Mouse (Mus musculus): ENCODE data around the gene Gm38431.
"Not testable (repeated sequence)": the region's sequence is repeated elsewhere in the genome, so short reads cannot be mapped to it uniquely, and the experiment has no call there.

Gm38431 gene

GRCm38 (mm10) chr9:21104814-21105213, 13.0 kb upstream of the Gm38431 start:
- DNase-seq, result no peak

- no peak for DNase-seq
These were observed 10.3 kb upstream of the Gm38431 start for GRCm38 (mm10) chr9:21102076-21102475.

DNA sequence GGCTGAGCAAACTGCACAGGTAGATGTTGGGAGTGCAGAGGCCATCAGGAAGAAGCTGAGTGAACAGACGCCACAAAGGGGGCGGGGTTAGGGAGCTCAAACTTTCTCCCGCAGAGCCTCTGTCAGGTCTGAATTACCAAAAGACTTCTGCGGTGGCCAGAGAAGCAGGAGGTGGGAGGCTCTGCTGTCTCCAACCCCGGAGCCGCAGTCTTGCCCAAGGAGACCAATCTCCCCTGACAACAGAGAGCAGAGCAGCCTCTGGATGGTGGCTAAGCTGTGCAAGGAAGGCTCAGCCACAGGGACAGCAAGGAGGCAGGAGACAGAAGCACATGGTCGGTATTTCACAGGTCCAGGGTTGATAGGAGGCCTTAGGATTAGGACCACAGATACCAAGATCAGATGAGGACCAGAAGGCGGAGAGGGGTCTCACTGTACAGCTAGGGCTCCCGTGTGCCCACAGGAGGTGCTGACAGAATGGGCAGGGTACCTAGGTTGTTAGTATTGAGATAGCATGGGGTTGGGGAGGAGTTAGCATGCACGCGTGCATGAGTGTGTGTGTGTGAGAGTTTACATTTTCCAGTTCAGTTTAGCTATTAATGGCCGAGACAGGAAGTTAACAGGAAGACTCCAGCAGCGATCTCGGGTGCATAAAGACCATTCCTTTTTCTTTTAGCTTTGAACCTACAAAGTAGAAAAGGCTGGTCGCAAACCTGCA, 8.8 kb upstream of the Gm38431 start:
- no peak for DNase-seq

DNA sequence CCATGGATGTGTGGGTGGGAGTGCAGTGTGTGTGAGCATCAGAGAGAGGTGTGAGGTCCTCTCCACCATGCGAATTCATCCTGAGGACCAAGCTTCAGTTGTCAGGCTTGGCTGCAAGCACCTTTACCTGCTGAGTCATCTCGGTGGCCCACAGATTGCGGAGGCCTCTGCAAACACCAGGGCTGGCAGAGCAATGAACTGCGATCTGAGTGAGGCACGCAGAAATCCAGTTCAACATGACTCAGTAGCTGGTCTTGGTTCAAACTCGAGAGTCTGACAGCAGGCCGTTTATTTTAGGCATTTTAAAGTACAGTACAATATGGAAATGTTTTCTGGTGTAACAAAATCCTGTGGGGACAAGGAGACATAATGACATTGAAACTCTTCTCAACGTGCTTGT, 6.0 kb upstream of the Gm38431 start:
- no peak for DNase-seq

- DNase-seq, result no peak
These were observed 4.2 kb upstream of the Gm38431 start for GRCm38 (mm10) chr9:21095958-21096357.

DNA sequence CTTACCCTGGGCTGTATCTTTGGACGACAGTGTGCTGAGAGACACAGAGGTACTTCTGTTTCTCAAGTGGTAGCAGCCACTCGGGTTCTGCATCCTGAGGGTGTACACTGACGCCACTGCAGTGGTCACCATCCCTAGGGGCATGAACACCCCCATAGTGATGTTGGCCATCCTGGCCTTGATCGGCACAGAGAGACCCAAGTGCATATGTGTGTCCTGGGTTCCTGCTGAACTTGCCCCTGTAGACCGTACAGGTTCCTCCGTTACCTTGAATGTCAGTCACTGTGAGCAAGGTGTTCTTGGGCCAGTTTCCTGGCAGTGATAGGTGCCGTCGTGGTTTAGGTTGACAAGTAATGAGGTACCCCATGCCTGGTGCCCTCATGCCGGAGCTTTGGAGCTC, 1.6 kb upstream of the Gm38431 start:
- no peak for DNase-seq

DNA sequence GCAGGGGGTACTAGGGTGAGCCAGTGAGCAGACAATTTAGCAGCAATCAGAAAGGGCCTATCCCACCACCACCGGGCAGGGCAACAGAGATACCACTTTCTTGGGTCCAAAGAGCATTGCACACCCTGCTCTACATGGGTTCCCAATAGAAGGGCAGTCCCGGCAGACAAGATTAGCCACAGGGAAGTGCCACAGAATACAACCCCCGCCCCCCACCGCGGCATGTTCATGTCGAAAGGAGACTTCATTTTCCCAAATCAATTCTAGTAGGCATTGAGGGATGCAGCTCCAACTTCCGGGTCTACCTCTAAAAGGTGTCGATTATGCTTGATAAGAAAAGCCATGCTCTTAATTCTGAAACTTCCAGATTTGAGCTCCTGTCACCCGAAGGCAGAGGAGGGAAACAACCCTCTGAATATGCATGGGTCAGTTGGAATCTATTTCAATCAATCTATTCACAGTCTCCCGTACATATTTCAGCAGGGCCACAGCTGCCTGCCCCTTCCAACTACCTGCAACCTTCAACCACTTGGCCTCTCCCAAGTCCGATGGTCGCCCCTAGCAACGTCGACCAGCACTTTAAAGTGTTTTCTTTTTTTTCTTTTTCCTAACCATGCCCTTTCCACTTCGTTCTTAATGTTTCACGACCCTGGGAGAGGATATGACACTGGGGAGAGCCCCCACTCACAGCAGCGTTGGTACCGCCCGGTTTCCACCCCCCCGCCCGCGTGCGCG, 658 bp downstream of the Gm38431 start:
- DNase-seq, result peak; percentile 32

DNA sequence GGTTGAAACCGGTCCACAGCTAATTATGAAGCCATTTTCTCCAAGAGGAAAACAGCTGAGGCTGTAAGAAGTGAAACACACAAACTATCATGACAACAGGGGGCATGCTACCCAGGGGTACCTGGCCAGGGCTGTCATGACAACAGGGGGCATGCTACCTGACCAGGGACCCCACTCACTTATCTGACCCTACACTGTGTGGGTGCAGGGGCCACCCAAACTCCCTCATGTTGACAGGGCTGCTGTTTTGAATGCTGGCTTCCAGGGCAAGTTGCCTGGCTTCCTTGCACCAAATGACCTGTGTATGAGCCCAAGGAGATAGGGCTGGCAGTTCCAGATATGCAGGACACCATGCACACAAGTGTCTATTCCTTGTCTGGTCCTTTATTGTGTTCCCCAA, 1.3 kb downstream of the Gm38431 start:
- DNase-seq, result no peak

DNA sequence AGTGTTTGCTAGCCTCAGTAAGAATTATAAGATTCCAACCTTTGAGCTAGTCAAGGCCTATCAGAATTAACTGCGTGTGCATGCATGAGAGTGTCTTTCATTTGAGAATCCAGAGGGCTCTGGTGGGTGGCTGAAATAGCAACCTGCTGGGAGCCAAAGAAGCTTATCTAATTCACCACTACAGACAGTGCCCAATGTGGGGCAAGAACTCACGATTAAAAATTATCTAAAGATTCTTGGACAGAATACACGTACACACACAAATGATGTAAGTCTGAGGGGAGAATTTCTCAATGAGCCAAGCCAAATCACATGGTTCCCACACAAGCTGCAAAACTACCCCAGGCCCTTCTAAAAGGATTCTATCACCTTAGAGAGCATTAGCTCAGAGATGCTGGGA, 8.5 kb downstream of the Gm38431 start:
- DNase-seq, result no peak

- DNase-seq, result no peak
These were observed 10.7 kb downstream of the Gm38431 start for GRCm38 (mm10) chr9:21081127-21081526.

GRCm38 (mm10) chr9:21075625-21076024, 16.2 kb downstream of the Gm38431 start:
- DNase-seq, result no peak

DNA sequence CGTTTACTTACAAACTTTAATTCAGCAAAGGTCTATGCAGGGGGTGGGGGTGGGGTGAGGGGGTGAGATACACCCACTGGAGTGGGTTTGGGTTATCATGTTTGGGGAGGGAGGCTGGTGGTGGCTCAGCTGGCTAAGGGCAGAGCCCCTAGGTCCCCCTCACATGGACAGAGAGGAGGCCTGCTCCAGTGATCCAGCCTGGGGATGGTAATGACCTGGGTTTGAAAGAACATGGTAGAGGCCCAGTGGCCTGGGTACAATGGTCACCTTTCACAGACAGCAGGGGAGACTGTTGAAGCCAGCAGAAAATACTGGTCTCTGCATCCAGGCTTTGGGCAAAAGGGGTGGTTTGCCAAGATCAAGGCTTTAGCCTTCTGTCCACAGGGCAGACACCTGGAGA, 17.6 kb downstream of the Gm38431 start:
- no peak for DNase-seq

GRCm38 (mm10) chr9:21073044-21073840, 18.6 kb downstream of the Gm38431 start, which contains the start of the genes Gm49373 and Fdx1l:
Gene Gm49373 (minus strand): TSS chr9:21073096.
Gene Fdx1l (minus strand): TSS chr9:21073614.
- peak; percentile 90 for DNase-seq

- DNase-seq, result no peak
These were observed 19.2 kb downstream of the Gm38431 start for GRCm38 (mm10) chr9:21072641-21073040.

DNA sequence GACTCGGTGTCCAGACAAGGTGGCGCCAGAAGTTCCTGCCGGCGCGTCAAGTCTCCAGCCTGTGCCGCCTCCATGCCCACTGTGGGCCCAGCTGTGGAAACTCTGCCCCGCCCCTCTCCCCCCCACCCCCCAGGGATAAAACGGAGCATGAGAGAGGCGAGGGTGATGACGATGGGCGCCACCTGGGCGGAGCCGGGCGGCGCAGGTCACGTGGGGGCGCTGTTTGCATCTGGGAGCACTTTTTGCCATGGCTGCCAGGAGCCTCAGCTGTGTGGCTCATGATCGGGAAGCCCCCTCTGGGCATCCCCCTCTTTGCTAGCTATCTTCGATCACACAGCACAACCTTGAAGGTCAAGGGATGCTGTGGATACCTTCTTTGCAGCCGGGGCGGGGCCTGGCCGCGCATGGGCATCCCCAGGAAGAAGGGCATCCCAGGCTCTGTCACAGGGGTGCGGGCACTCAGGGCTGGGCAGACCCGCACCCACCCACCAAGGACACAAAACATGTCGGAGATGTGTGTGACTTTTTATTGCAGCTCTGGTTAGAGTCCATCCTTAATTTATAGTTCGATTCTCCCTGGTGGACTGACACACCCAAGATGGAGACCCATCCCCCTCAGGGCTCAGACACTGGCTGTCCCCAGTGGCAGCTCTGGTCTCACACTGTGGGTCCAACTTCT, 24.7 kb downstream of the Gm38431 start, which contains the start of gene Zglp1:
Zglp1 (minus strand) TSS at position 88 of the 679 bp plus-strand sequence.
- no peak for DNase-seq

DNA sequence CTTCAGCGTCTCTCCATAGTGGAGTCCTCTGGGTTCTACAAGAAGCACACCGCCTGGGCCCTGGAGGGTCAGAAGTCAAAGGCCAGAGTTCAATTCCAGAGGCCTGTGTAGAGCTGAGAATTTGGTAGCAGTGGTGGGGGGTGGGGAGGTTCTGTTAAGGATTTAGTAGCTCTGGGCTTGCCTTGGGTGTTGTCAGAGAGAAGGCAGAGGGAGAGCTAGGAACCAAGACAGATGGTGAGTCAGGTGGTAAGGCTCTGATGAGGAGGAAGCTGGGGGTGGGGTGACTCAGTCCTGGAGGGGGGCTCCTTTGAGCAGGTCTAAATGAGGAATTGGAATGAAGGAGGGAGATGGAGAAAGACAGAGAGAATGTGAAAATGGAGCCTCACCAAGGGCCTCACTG, 28.9 kb downstream of the Gm38431 start:
- DNase-seq, result no peak

DNA sequence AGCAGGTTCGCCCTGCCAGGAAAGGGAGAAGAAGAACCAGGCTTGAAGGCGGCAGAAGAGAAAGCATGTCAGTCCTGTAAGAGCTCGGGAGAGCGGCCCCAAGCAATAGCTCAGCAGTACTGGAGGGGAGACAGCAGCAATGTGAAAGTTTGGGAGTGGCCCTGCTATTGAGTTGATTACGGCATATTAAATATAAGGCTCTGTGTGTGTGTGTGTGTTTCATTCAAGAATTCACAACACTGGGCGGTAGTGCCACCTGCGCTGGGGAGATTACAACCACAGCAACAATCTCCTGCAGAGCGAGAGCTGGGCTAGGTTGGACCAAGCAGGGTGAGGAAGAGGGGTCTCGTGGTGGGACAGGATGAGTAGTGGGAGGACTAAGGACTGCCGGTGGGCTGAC, 40.2 kb downstream of the Gm38431 start:
- no peak for DNase-seq

DNA sequence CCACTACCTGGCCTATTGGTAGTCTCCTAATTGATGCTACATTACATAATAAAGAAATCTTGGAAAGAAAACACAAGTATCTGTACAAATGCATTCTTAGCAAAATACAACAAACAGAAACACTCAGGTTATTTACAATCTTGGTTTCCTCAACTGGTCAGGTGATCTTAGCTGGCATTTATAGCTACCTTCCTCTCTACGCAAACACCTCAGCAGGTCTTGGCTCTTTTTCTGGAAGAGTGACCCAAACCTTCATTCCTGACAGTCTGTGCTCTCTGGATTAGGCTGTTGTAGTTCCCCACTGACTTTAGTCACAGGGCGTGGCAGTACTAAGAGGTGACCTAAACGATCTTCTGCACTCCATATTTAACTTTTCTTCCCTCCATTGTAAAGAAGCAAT, 46.6 kb downstream of the Gm38431 start:
- no peak for DNase-seq

GRCm38 (mm10) chr9:21044785-21045184, 47.0 kb downstream of the Gm38431 start:
- DNase-seq, result not testable (repeated sequence)

- no peak for DNase-seq
These were observed 48.2 kb downstream of the Gm38431 start for GRCm38 (mm10) chr9:21043563-21043962.

GRCm38 (mm10) chr9:21041308-21041707, 50.5 kb downstream of the Gm38431 start:
- no peak for DNase-seq

DNA sequence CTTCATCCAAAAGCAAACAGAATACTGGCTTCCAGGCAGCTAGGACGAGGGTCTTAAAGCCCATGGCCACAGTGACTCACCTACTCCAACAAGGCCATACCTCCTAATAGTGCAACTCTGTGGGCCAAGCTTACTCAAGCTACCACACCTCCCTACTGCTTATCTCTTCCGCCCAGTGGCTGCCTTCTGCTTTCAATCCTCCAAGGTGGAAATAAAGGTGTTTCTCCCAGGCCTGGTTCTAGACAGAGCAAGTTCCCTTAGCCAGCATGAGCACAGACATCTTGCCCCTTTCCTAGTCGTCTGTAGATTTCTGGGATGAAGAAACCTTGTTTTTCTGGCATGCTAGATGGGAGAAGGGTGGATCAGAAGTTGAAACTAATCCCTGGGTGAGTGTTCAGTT, 52.0 kb downstream of the Gm38431 start:
- no peak for DNase-seq

- DNase-seq, result no peak
These were observed 54.3 kb downstream of the Gm38431 start for GRCm38 (mm10) chr9:21037481-21037891.
